Mouse (Mus musculus): ENCODE results near the gene Foxred1.

- no peak for TF ChIP-seq POLR2A (IDR thresholded peaks at IDR 0.05; ENCODE audit: borderline replicate concordance, extremely low read depth, low read depth, low read length)
- TF ChIP-seq CTCF (IDR thresholded peaks at IDR 0.05; ENCODE audit: insufficient read depth, low read length), result no peak
Observed at GRCm38 (mm10) chr9:35186430-35186829, 24.4 kb downstream of the Foxred1 start.
